Mouse (Mus musculus) midbrain, embryonic 13.5 days (tissue): Measurements from ENCODE around the gene Pnpla3. TPM values are rescaled to one million over a fixed set of nuclear protein-coding genes. Genes with fewer than 3 reads are reported as not detected.

Experiments
- ATAC-seq: fragments of 200-750 bp; cut with Nextera tagmentation; 2 replicates; pipeline ENCODE4 v1.8.0; 2017; ENCODE audit warnings: mild to moderate bottlenecking, moderate TSS enrichment, moderate library complexity
- H3K27ac ChIP-seq: fragments of 300-500 bp; sonication (generic); 2 replicates; pipeline ENCODE4 v1.5.1; 2015; ENCODE audit warnings: inconsistent platforms, mild to moderate bottlenecking, moderate library complexity
- H3K27me3 ChIP-seq: fragments of 300-500 bp; sonication (generic); 2 replicates; pipeline ENCODE4 v1.6.1; 2015; ENCODE audit warnings: mild to moderate bottlenecking, inconsistent platforms
- H3K36me3 ChIP-seq: fragments of 300-500 bp; sonication (generic); 2 replicates; pipeline ENCODE4 v1.6.1; 2015; ENCODE audit warnings: mild to moderate bottlenecking, inconsistent platforms
- H3K4me1 ChIP-seq: fragments of 300-500 bp; sonication (generic); replicated peaks from 2 replicates; pipeline ENCODE4 v1.6.1; 2015; ENCODE audit warnings: inconsistent platforms
- H3K4me2 ChIP-seq: fragments of 300-500 bp; sonication (generic); replicated peaks from 2 replicates; pipeline ENCODE4 v1.6.1; 2015; ENCODE audit warnings: moderate library complexity, mild to moderate bottlenecking, inconsistent platforms
- H3K4me3 ChIP-seq: fragments of 300-500 bp; sonication (generic); replicated peaks from 2 replicates; pipeline ENCODE4 v1.5.1; 2015; ENCODE audit warnings: mild to moderate bottlenecking, inconsistent platforms
- H3K9ac ChIP-seq: fragments of 300-500 bp; sonication (generic); replicated peaks from 2 replicates; pipeline ENCODE4 v1.6.1; 2015; ENCODE audit warnings: mild to moderate bottlenecking, inconsistent platforms
- H3K9me3 ChIP-seq: fragments of 300-500 bp; sonication (generic); 2 replicates; pipeline ENCODE4 v1.6.1; 2016; ENCODE audit warnings: mild to moderate bottlenecking, inconsistent platforms
- WGBS: fragments of 180-500 bp; shearing (Covaris S2); methylation state at CpG from one replicate; pipeline ENCODE4 v1.1.7; 2015; 5-methylcytosine and 5-hydroxymethylcytosine counted together
- polyA plus RNA-seq: library from polyadenylated mRNA; unstranded; fragments of >200 nt; fragmentation: Nextera tagmentation; extraction: Ambion mirVana; gene quantifications from 2 replicates; pipeline ENCODE4 v1.2.1, GENCODE M21; 2015

Pnpla3 gene
- polyA plus RNA-seq, 1 experiment from 2014 or later = 4.5 TPM

DNA sequence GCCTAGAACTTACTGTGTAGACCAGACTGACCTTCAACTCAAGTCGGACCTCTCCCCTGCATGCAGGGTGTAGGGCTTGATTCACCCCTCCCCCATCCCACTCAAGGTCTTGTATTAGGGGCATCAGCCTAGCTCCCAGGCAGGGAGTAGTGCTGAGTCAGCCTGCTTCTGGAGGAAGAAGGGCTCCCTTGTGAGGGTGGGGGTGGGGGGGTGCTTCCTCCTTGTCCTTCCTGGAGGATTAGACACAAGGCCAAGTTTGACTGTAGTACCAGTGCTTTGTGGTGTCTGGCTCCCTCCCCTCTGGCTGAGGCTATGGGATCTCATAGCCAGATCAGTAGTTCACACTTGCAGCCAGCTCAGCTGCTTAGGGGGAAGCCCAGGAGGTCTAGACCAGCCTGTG, 16.3 kb downstream of the Pnpla3 start:
- no peak for ATAC-seq
- Histone ChIP-seq H3K36me3 (no peaks in the 10 kb centered on the region), H3K27me3 (no peaks in the 10 kb centered on the region), H3K4me2 (no peak overlapping the region), H3K4me3 (no peak overlapping the region), H3K9ac (no peak overlapping the region), H3K27ac (no peak overlapping the region), H3K9me3 (no peaks in the 10 kb centered on the region), H3K4me1 (no peaks in the 10 kb centered on the region)
- 41% methylated on average over 1 of the region's 1 CpGs for WGBS

DNA sequence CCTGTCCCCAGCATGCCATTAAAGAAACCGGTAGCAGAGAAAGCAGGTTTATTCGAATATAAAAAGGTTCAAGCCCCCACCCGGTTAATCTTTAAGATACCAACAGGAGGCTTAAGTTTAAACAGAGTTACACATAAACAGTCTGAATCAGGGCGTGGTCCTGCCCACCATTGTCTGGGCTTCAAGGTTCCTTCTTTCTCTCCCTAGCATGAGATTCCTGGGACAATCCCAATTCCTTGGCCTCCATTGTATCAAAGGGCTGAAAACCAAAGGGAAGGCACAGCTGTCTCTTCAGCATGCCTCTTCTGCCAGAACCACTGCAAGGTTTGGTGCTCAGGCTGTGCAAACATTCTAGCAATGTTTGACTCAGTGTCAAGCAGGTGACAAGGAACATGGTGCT, 18.6 kb downstream of the Pnpla3 start:
- Histone ChIP-seq H3K9ac (no peak overlapping the region), H3K27me3 (no peaks in the 10 kb centered on the region), H3K4me1 (peaks cover 11% of the 10 kb centered on the region), H3K36me3 (no peaks in the 10 kb centered on the region), H3K27ac (no peak overlapping the region), H3K9me3 (no peaks in the 10 kb centered on the region), H3K4me3 (no peak overlapping the region), H3K4me2 (no peak overlapping the region)
- WGBS = 56% methylated on average over 4 of the region's 4 CpGs
- no peak for ATAC-seq

GRCm38 (mm10) chr15:84188887-84189530, 21.4 kb downstream of the Pnpla3 start:
- Histone ChIP-seq H3K27me3 (no peaks in the 10 kb centered on the region), H3K27ac (no peak overlapping the region), H3K9me3 (no peaks in the 10 kb centered on the region), H3K4me1 (peaks cover 29% of the 10 kb centered on the region), H3K36me3 (no peaks in the 10 kb centered on the region), H3K9ac (no peak overlapping the region), H3K4me2 (no peak overlapping the region), H3K4me3 (no peak overlapping the region)
- no peak for ATAC-seq
- 62% methylated on average over 2 of the region's 2 CpGs for WGBS

DNA sequence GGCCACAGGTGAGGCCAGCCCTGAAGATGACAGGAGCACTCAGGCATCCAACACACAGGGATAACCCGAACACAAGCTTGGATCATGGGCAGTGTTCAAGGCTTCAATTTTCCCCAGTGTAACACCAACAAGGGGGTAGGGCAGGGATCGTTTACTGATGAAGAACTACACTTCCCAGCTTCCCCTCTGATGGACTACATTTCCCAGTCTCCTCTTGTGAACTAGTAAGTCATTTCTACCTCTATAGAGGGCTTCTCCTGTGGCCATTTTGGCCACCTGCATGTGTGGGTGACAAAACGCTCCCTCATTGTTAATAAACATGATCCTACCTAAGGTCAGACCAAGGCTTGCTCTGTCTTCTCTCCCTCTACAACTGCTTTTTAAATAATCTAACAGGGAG, 22.2 kb downstream of the Pnpla3 start:
- Histone ChIP-seq H3K4me1 (peaks cover 29% of the 10 kb centered on the region), H3K36me3 (no peaks in the 10 kb centered on the region), H3K27me3 (no peaks in the 10 kb centered on the region), H3K9me3 (no peaks in the 10 kb centered on the region), H3K4me3 (no peak overlapping the region), H3K9ac (no peak overlapping the region), H3K4me2 (no peak overlapping the region), H3K27ac (no peak overlapping the region)
- 40% methylated on average over 3 of the region's 3 CpGs for WGBS
- ATAC-seq = no peak

GRCm38 (mm10) chr15:84191724-84192057, 24.1 kb downstream of the Pnpla3 start:
- Histone ChIP-seq H3K4me3 (peak overlapping the region; percentile 82), H3K27me3 (no peaks in the 10 kb centered on the region), H3K27ac (peak overlapping the region; percentile 85), H3K4me1 (peaks cover 29% of the 10 kb centered on the region), H3K9me3 (no peaks in the 10 kb centered on the region), H3K36me3 (peaks cover 14% of the 10 kb centered on the region), H3K4me2 (peak overlapping the region; percentile 78), H3K9ac (peak overlapping the region; percentile 79)
- 2% methylated on average over 9 of the region's 9 CpGs for WGBS
- no peak for ATAC-seq

- WGBS = 5% methylated on average over 48 of the region's 48 CpGs
Observed at GRCm38 (mm10) chr15:84192058-84192791, 24.6 kb downstream of the Pnpla3 start, which contains the start of gene Samm50. Gene Samm50, plus strand, starts transcription at chr15:84192241.

DNA sequence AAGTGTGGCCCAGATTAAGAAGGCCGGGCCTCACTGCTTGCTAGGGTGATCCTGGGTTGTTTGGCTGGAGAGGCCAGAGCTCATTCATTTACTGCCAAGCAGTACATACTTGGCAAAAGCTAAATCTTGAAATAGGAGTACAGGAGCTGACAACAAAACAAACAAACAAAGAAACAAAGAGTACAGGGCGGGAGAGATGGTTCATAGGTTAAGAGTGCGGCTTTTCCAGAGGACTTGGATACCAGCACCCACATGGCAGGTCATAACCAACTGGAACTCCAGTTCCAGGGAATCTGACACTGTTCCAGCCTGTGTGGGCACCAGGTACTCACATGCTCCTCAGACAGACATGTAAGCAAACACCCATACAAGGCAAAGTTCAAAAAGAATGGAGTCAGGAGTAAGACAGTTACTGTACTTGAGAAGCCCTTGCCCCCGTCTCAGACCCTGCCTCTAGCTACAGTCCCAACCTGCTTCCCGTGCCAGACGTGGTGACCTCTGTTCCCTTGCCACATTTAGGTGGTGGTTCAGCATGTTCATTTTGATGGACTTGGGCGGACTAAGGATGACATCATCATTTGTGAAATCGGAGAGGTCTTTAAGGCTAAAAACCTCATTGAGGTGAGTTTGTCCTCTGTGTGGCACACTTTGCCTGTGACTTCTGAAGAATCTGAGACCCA, 29.0 kb downstream of the Pnpla3 start:
- no peak for ATAC-seq
- no peak overlapping the region for H3K27ac ChIP-seq
- H3K4me1 ChIP-seq = peaks cover 14% of the 10 kb centered on the region
- peaks cover 63% of the 10 kb centered on the region for H3K36me3 ChIP-seq
- H3K9me3 ChIP-seq = no peaks in the 10 kb centered on the region
- no peak overlapping the region for H3K4me3 ChIP-seq
- H3K4me2 ChIP-seq = no peak overlapping the region
- no peak overlapping the region for H3K9ac ChIP-seq
- 87% methylated on average over 8 of the region's 8 CpGs for WGBS
- H3K27me3 ChIP-seq = no peaks in the 10 kb centered on the region

More at GRCm38 (mm10) chr15:84192058-84192791, 24.6 kb downstream of the Pnpla3 start, which contains the start of gene Samm50:
- Histone ChIP-seq H3K4me1 (peaks cover 29% of the 10 kb centered on the region), H3K9ac (peak within 1 kb of the TSS; percentile 79), H3K36me3 (peaks cover 19% of the 10 kb centered on the region), H3K4me2 (peak within 1 kb of the TSS; percentile 78), H3K27me3 (no peaks in the 10 kb centered on the region), H3K9me3 (no peaks in the 10 kb centered on the region), H3K4me3 (peak within 1 kb of the TSS; percentile 82), H3K27ac (peak within 1 kb of the TSS; percentile 85)
- peak; percentile 99 for ATAC-seq

GRCm38 (mm10) chr15:84207327-84207726, 39.7 kb downstream of the Pnpla3 start:
- 93% methylated on average over 4 of the region's 4 CpGs for WGBS
- Histone ChIP-seq H3K4me3 (no peak overlapping the region), H3K4me1 (peaks cover 1% of the 10 kb centered on the region), H3K27ac (no peak overlapping the region), H3K36me3 (peaks cover 89% of the 10 kb centered on the region), H3K9me3 (no peaks in the 10 kb centered on the region), H3K27me3 (no peaks in the 10 kb centered on the region), H3K4me2 (no peak overlapping the region), H3K9ac (no peak overlapping the region)
- no peak for ATAC-seq

- ATAC-seq = no peak
- Histone ChIP-seq H3K27ac (no peak overlapping the region), H3K4me2 (no peak overlapping the region), H3K36me3 (peaks cover 73% of the 10 kb centered on the region), H3K4me1 (peaks cover 12% of the 10 kb centered on the region), H3K9ac (no peak overlapping the region), H3K4me3 (no peak overlapping the region), H3K9me3 (no peaks in the 10 kb centered on the region), H3K27me3 (no peaks in the 10 kb centered on the region)
- WGBS = 91% methylated on average over 11 of the region's 11 CpGs
Observed at GRCm38 (mm10) chr15:84209517-84210412, 42.1 kb downstream of the Pnpla3 start.

GRCm38 (mm10) chr15:84210461-84210860, 42.8 kb downstream of the Pnpla3 start:
- no peak overlapping the region for H3K27ac ChIP-seq
- H3K4me2 ChIP-seq = no peak overlapping the region
- no peaks in the 10 kb centered on the region for H3K9me3 ChIP-seq
- H3K36me3 ChIP-seq = peaks cover 72% of the 10 kb centered on the region
- H3K27me3 ChIP-seq = no peaks in the 10 kb centered on the region
- no peak overlapping the region for H3K4me3 ChIP-seq
- H3K9ac ChIP-seq = no peak overlapping the region
- ATAC-seq = no peak
- 95% methylated on average over 13 of the region's 13 CpGs for WGBS
- H3K4me1 ChIP-seq = peaks cover 12% of the 10 kb centered on the region

DNA sequence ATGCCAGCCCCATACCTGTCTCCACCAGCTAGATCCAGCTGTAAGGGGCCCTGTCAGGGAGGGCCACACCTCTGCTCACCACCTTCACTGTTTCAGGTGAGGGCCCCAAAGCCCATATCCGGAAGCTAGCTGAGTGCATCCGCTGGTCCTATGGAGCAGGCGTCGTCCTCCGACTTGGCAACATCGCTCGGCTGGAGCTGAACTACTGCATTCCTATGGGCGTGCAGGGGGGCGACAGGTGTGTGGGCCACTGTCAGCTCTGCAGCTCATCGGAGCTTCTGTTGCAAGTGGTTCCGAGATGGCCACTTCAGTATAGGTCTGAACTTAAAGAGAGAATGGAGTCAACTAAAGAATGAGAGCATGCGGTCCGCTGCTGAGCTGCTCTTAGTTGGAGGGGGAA, 43.3 kb downstream of the Pnpla3 start:
- Histone ChIP-seq H3K27ac (no peak overlapping the region), H3K27me3 (no peaks in the 10 kb centered on the region), H3K36me3 (peaks cover 67% of the 10 kb centered on the region), H3K4me3 (no peak overlapping the region), H3K4me1 (peaks cover 15% of the 10 kb centered on the region), H3K9me3 (no peaks in the 10 kb centered on the region), H3K9ac (no peak overlapping the region), H3K4me2 (no peak overlapping the region)
- ATAC-seq = no peak
- WGBS = 90% methylated on average over 13 of the region's 13 CpGs
